Mouse (Mus musculus): ENCODE data around the gene Paxx. TPM values are rescaled to one million over a fixed set of nuclear protein-coding genes. Genes with fewer than 3 reads are reported as not detected.
A peak's percentile ranks its signal among the peaks of the same experiment; 100 is the strongest.
"Not testable (repeated sequence)": the region's sequence is repeated elsewhere in the genome, so short reads cannot be mapped to it uniquely, and the experiment has no call there.

Paxx gene
- polyA plus RNA-seq, 1 experiment: 137 TPM

GRCm38 (mm10) chr2:25423626-25424025 lies 37.3 kb downstream of the Paxx start:
- Histone ChIP-seq H3K4me1 (ENCODE audit: control insufficient read depth, insufficient read depth, low read length) (no peaks in the 10 kb centered on the region), H3K27ac (ENCODE audit: insufficient read depth, low read length) (no peak overlapping the region), H3K4me3 (ENCODE audit: insufficient read depth, low read length) (no peak overlapping the region)
- TF ChIP-seq POLR2A (IDR thresholded peaks at IDR 0.05; ENCODE audit: extremely low read depth, insufficient read depth, low read length) (no peak), CTCF (IDR thresholded peaks at IDR 0.05; ENCODE audit: extremely low read depth, insufficient read depth, low read length) (no peak)

GRCm38 (mm10) chr2:25422587-25423410 lies 38.1 kb downstream of the Paxx start, which contains the start of gene Fut7:
TSS of gene Fut7 (plus strand) at chr2:25423267.
- no peaks in the 10 kb centered on the region for H3K4me1 ChIP-seq (ENCODE audit: control insufficient read depth, insufficient read depth, low read length)
- H3K27ac ChIP-seq (ENCODE audit: insufficient read depth, low read length): no peak within 1 kb of the TSS
- H3K4me3 ChIP-seq (ENCODE audit: insufficient read depth, low read length): no peak within 1 kb of the TSS
- TF ChIP-seq POLR2A (IDR thresholded peaks at IDR 0.05; ENCODE audit: extremely low read depth, insufficient read depth, low read length) (no peak), CTCF (IDR thresholded peaks at IDR 0.05; ENCODE audit: extremely low read depth, insufficient read depth, low read length) (no peak)

GRCm38 (mm10) chr2:25421896-25422295 lies 39.0 kb downstream of the Paxx start:
- H3K27ac ChIP-seq (ENCODE audit: insufficient read depth, low read length): no peak overlapping the region
- no peaks in the 10 kb centered on the region for H3K4me1 ChIP-seq (ENCODE audit: control insufficient read depth, insufficient read depth, low read length)
- peak; percentile 56 for TF ChIP-seq CTCF (IDR thresholded peaks at IDR 0.05; ENCODE audit: extremely low read depth, insufficient read depth, low read length)
- TF ChIP-seq POLR2A (IDR thresholded peaks at IDR 0.05; ENCODE audit: extremely low read depth, insufficient read depth, low read length): no peak
- H3K4me3 ChIP-seq (ENCODE audit: insufficient read depth, low read length): no peak overlapping the region

- Histone ChIP-seq H3K4me3 (ENCODE audit: insufficient read depth, low read length) (no peak overlapping the region), H3K27ac (ENCODE audit: insufficient read depth, low read length) (no peak overlapping the region), H3K4me1 (ENCODE audit: control insufficient read depth, insufficient read depth, low read length) (no peaks in the 10 kb centered on the region)
- no peak for TF ChIP-seq CTCF (IDR thresholded peaks at IDR 0.05; ENCODE audit: extremely low read depth, insufficient read depth, low read length)
- no peak for TF ChIP-seq POLR2A (IDR thresholded peaks at IDR 0.05; ENCODE audit: extremely low read depth, insufficient read depth, low read length)
Observed at GRCm38 (mm10) chr2:25417426-25417825, 43.5 kb downstream of the Paxx start.

GRCm38 (mm10) chr2:25413436-25413835 lies 47.5 kb downstream of the Paxx start:
- H3K4me3 ChIP-seq (ENCODE audit: insufficient read depth, low read length); H3K4me1 ChIP-seq (ENCODE audit: control insufficient read depth, insufficient read depth, low read length); H3K27ac ChIP-seq (ENCODE audit: insufficient read depth, low read length): not testable (repeated sequence)

- H3K27ac ChIP-seq (ENCODE audit: insufficient read depth, low read length): no peak overlapping the region
- H3K4me1 ChIP-seq (ENCODE audit: control insufficient read depth, insufficient read depth, low read length): peaks cover 11% of the 10 kb centered on the region
- no peak overlapping the region for H3K4me3 ChIP-seq (ENCODE audit: insufficient read depth, low read length)
- TF ChIP-seq CTCF (IDR thresholded peaks at IDR 0.05; ENCODE audit: extremely low read depth, insufficient read depth, low read length): no peak
- TF ChIP-seq POLR2A (IDR thresholded peaks at IDR 0.05; ENCODE audit: extremely low read depth, insufficient read depth, low read length): no peak
Observed at GRCm38 (mm10) chr2:25408908-25409307, 52.0 kb downstream of the Paxx start.

Other genes starting within 250 kb of the Paxx start
- 52.0 and 57.5 TPM in 2 replicates for gene Nelfb, start 249.6 kb downstream of the Paxx start, polyA plus RNA-seq (2012; rRNA removed)
- 0.11 TPM in 1 of 2 replicates, not detected in the other for gene Stpg3, start 246.5 kb downstream of the Paxx start, polyA plus RNA-seq (2012; rRNA removed)
- gene Fam166a, start 242.3 kb downstream of the Paxx start, polyA plus RNA-seq (2012; rRNA removed): 0.19 and 0.21 TPM in 2 replicates
- 527 and 537 TPM in 2 replicates for gene Tubb4b, start 236.4 kb downstream of the Paxx start, polyA plus RNA-seq (2012; rRNA removed)
- gene Slc34a3, start 226.7 kb downstream of the Paxx start, polyA plus RNA-seq (2012; rRNA removed): 0.26 and 0.44 TPM in 2 replicates
- not detected in 2 replicates for gene Rnf224, start 224.3 kb downstream of the Paxx start, polyA plus RNA-seq (2012; rRNA removed)
- gene Rnf208, start 218.8 kb downstream of the Paxx start, polyA plus RNA-seq (2012; rRNA removed): 314 and 325 TPM in 2 replicates
- gene Cysrt1, start 218.6 kb downstream of the Paxx start, polyA plus RNA-seq (2012; rRNA removed): 0.21 and 0.57 TPM in 2 replicates
- gene AL732309.1, start 214.2 kb downstream of the Paxx start, polyA plus RNA-seq (2012; rRNA removed): 14.0 and 15.5 TPM in 2 replicates
- gene Tmem203, start 205.7 kb downstream of the Paxx start, polyA plus RNA-seq (2012; rRNA removed): 33.8 and 36.0 TPM in 2 replicates
- 14.0 and 22.0 TPM in 2 replicates for gene Tprn, start 198.5 kb downstream of the Paxx start, polyA plus RNA-seq (2012; rRNA removed)
- gene Ssna1, start 188.7 kb downstream of the Paxx start, polyA plus RNA-seq (2012; rRNA removed): 87.9 and 93.2 TPM in 2 replicates
- 75.7 and 76.5 TPM in 2 replicates for gene Anapc2, start 188.6 kb downstream of the Paxx start, polyA plus RNA-seq (2012; rRNA removed)
- gene Tmem210, start 172.9 kb downstream of the Paxx start, polyA plus RNA-seq (2012; rRNA removed): not detected in 2 replicates
- not detected in 2 replicates for gene Lrrc26, start 171.2 kb downstream of the Paxx start, polyA plus RNA-seq (2012; rRNA removed)
- 336 and 340 TPM in 2 replicates for gene Grin1, start 141.9 kb downstream of the Paxx start, polyA plus RNA-seq (2012; rRNA removed)
- 27.0 and 28.4 TPM in 2 replicates for gene Man1b1, start 128.8 kb downstream of the Paxx start, polyA plus RNA-seq (2012; rRNA removed)
- gene Dpp7, start 104.7 kb downstream of the Paxx start, polyA plus RNA-seq (2012; rRNA removed): 59.8 and 69.1 TPM in 2 replicates
- 16.6 and 20.4 TPM in 2 replicates for gene Uap1l1, start 95.4 kb downstream of the Paxx start, polyA plus RNA-seq (2012; rRNA removed)
- gene Sapcd2, start 88.8 kb downstream of the Paxx start, polyA plus RNA-seq (2012; rRNA removed): 4.0 and 4.4 TPM in 2 replicates
- gene Entpd2, start 65.2 kb downstream of the Paxx start, polyA plus RNA-seq (2012; rRNA removed): 15.8 and 19.0 TPM in 2 replicates
- 435 and 468 TPM in 2 replicates for gene Npdc1, start 61.7 kb downstream of the Paxx start, polyA plus RNA-seq (2012; rRNA removed)
- gene Fut7, start 37.8 kb downstream of the Paxx start, polyA plus RNA-seq (2012; rRNA removed): 0.38 and 0.48 TPM in 2 replicates
- 105 and 109 TPM in 2 replicates for gene Abca2, start 32.4 kb downstream of the Paxx start, polyA plus RNA-seq (2012; rRNA removed)
- 0.72 and 0.79 TPM in 2 replicates for gene Clic3, start 4.3 kb downstream of the Paxx start, polyA plus RNA-seq (2012; rRNA removed)
- gene Ptgds, start 9.0 kb upstream of the Paxx start, polyA plus RNA-seq (2012; rRNA removed): 2,250 and 2,426 TPM in 2 replicates
- not detected in 2 replicates for gene Lcn12, start 32.8 kb upstream of the Paxx start, polyA plus RNA-seq (2012; rRNA removed)
- 44.3 and 46.1 TPM in 2 replicates for gene Fbxw5, start 39.7 kb upstream of the Paxx start, polyA plus RNA-seq (2012; rRNA removed)
- gene C8g, start 40.6 kb upstream of the Paxx start, polyA plus RNA-seq (2012; rRNA removed): 2.3 and 3.3 TPM in 2 replicates
- 8.4 and 9.1 TPM in 2 replicates for gene Traf2, start 85.8 kb upstream of the Paxx start, polyA plus RNA-seq (2012; rRNA removed)
- gene Edf1, start 96.8 kb upstream of the Paxx start, polyA plus RNA-seq (2012; rRNA removed): 270 and 276 TPM in 2 replicates
- 1.1 and 1.2 TPM in 2 replicates for gene Mamdc4, start 113.8 kb upstream of the Paxx start, polyA plus RNA-seq (2012; rRNA removed)
- 123 and 129 TPM in 2 replicates for gene Phpt1, start 114.1 kb upstream of the Paxx start, polyA plus RNA-seq (2012; rRNA removed)
- 115 and 125 TPM in 2 replicates for gene Ajm1, start 120.7 kb upstream of the Paxx start, polyA plus RNA-seq (2012; rRNA removed)
- 158 and 162 TPM in 2 replicates for gene Rabl6, start 147.4 kb upstream of the Paxx start, polyA plus RNA-seq (2012; rRNA removed)
- gene Ccdc183, start 156.6 kb upstream of the Paxx start, polyA plus RNA-seq (2012; rRNA removed): 0.02 TPM in 1 of 2 replicates, not detected in the other
- 73.9 and 82.8 TPM in 2 replicates for gene Tmem141, start 160.9 kb upstream of the Paxx start, polyA plus RNA-seq (2012; rRNA removed)
- gene Fcna, start 166.9 kb upstream of the Paxx start, polyA plus RNA-seq (2012; rRNA removed): 0.30 and 0.33 TPM in 2 replicates
- gene Lcn8, start 192.0 kb upstream of the Paxx start, polyA plus RNA-seq (2012; rRNA removed): not detected in 2 replicates
- gene Lcn5, start 196.9 kb upstream of the Paxx start, polyA plus RNA-seq (2012; rRNA removed): not detected in 2 replicates
- gene Lcn6, start 215.7 kb upstream of the Paxx start, polyA plus RNA-seq (2012; rRNA removed): not detected in 2 replicates
- gene Lcn10, start 221.6 kb upstream of the Paxx start, polyA plus RNA-seq (2012; rRNA removed): not detected in 2 replicates
- gene Obp2a, start 238.9 kb upstream of the Paxx start, polyA plus RNA-seq (2012; rRNA removed): not detected in 2 replicates
- gene Bmyc, start 245.6 kb upstream of the Paxx start, polyA plus RNA-seq (2012; rRNA removed): 99.6 and 101 TPM in 2 replicates